Mouse (Mus musculus): ENCODE results near the gene Srrm3. TPM values are rescaled to one million over a fixed set of nuclear protein-coding genes. Genes with fewer than 3 reads are reported as not detected.

Srrm3 gene
- not detected in 2 replicates for polyA plus RNA-seq (2012)

- Histone ChIP-seq H3K27me3 (ENCODE audit: control insufficient read depth) (peaks cover 2% of the 10 kb centered on the region), H3K9me3 (ENCODE audit: control insufficient read depth, low read length) (no peaks in the 10 kb centered on the region; the same call in 1 of the 2 replicates), H3K4me1 (ENCODE audit: control insufficient read depth) (peaks cover 7% of the 10 kb centered on the region), H3K36me3 (ENCODE audit: control insufficient read depth) (no peaks in the 10 kb centered on the region), H3K4me3 (replicated peaks) (no peak within 1 kb of the TSS)
- TF ChIP-seq TAL1 (IDR thresholded peaks at IDR 0.05; ENCODE audit: low read length) = no peak
- no peak for TF ChIP-seq GATA1 (IDR thresholded peaks at IDR 0.05; ENCODE audit: low read length)
Observed at GRCm38 (mm10) chr5:135806555-135807262, at the start of gene Srrm3. Srrm3 (plus strand) TSS chr5:135806890.

- TF ChIP-seq TAL1 (IDR thresholded peaks at IDR 0.05; ENCODE audit: low read length) = no peak
- TF ChIP-seq GATA1 (IDR thresholded peaks at IDR 0.05; ENCODE audit: low read length) = no peak
- Histone ChIP-seq H3K27me3 (ENCODE audit: control insufficient read depth) (no peaks in the 10 kb centered on the region), H3K36me3 (ENCODE audit: control insufficient read depth) (no peaks in the 10 kb centered on the region), H3K4me1 (ENCODE audit: control insufficient read depth) (no peaks in the 10 kb centered on the region), H3K4me3 (replicated peaks) (no peak overlapping the region), H3K9me3 (ENCODE audit: control insufficient read depth, low read length) (no peaks in the 10 kb centered on the region)
Observed at GRCm38 (mm10) chr5:135761881-135762280, 44.8 kb upstream of the Srrm3 start.

GRCm38 (mm10) chr5:135763526-135763925, 43.2 kb upstream of the Srrm3 start:
- H3K9me3 ChIP-seq (ENCODE audit: control insufficient read depth, low read length) = no peaks in the 10 kb centered on the region
- H3K27me3 ChIP-seq (ENCODE audit: control insufficient read depth) = no peaks in the 10 kb centered on the region
- no peaks in the 10 kb centered on the region for H3K4me1 ChIP-seq (ENCODE audit: control insufficient read depth)
- no peak overlapping the region for H3K4me3 ChIP-seq (replicated peaks)
- no peak for TF ChIP-seq GATA1 (IDR thresholded peaks at IDR 0.05; ENCODE audit: low read length)
- TF ChIP-seq TAL1 (IDR thresholded peaks at IDR 0.05; ENCODE audit: low read length) = no peak
- no peaks in the 10 kb centered on the region for H3K36me3 ChIP-seq (ENCODE audit: control insufficient read depth)

GRCm38 (mm10) chr5:135764971-135765370, 41.7 kb upstream of the Srrm3 start:
- Histone ChIP-seq H3K4me3 (replicated peaks) (no peak overlapping the region), H3K27me3 (ENCODE audit: control insufficient read depth) (no peaks in the 10 kb centered on the region), H3K4me1 (ENCODE audit: control insufficient read depth) (no peaks in the 10 kb centered on the region), H3K36me3 (ENCODE audit: control insufficient read depth) (no peaks in the 10 kb centered on the region), H3K9me3 (ENCODE audit: control insufficient read depth, low read length) (no peaks in the 10 kb centered on the region)
- TF ChIP-seq GATA1 (IDR thresholded peaks at IDR 0.05; ENCODE audit: low read length) = no peak
- TF ChIP-seq TAL1 (IDR thresholded peaks at IDR 0.05; ENCODE audit: low read length) = no peak

- Histone ChIP-seq H3K36me3 (ENCODE audit: control insufficient read depth) (no peaks in the 10 kb centered on the region), H3K4me3 (replicated peaks) (no peak overlapping the region), H3K4me1 (ENCODE audit: control insufficient read depth) (peaks cover 9% of the 10 kb centered on the region), H3K27me3 (ENCODE audit: control insufficient read depth) (peaks cover 7% of the 10 kb centered on the region), H3K9me3 (ENCODE audit: control insufficient read depth, low read length) (no peaks in the 10 kb centered on the region)
- TF ChIP-seq TAL1 (IDR thresholded peaks at IDR 0.05; ENCODE audit: low read length) (no peak), GATA1 (IDR thresholded peaks at IDR 0.05; ENCODE audit: low read length) (no peak)
Observed at GRCm38 (mm10) chr5:135772519-135772918, 34.2 kb upstream of the Srrm3 start.

GRCm38 (mm10) chr5:135776546-135776945, 30.1 kb upstream of the Srrm3 start:
- H3K9me3 ChIP-seq (ENCODE audit: control insufficient read depth, low read length) = no peaks in the 10 kb centered on the region
- no peak overlapping the region for H3K4me3 ChIP-seq (replicated peaks)
- peaks cover 40% of the 10 kb centered on the region for H3K4me1 ChIP-seq (ENCODE audit: control insufficient read depth)
- H3K27me3 ChIP-seq (ENCODE audit: control insufficient read depth) = peaks cover 7% of the 10 kb centered on the region
- peaks cover 19% of the 10 kb centered on the region for H3K36me3 ChIP-seq (ENCODE audit: control insufficient read depth)
- TF ChIP-seq GATA1 (IDR thresholded peaks at IDR 0.05; ENCODE audit: low read length) = no peak
- TF ChIP-seq TAL1 (IDR thresholded peaks at IDR 0.05; ENCODE audit: low read length) = no peak

- Histone ChIP-seq H3K4me3 (replicated peaks) (peak within 1 kb of the TSS; percentile 89), H3K36me3 (ENCODE audit: control insufficient read depth) (peaks cover 32% of the 10 kb centered on the region), H3K27me3 (ENCODE audit: control insufficient read depth) (peaks cover 6% of the 10 kb centered on the region), H3K4me1 (ENCODE audit: control insufficient read depth) (peaks cover 47% of the 10 kb centered on the region), H3K9me3 (ENCODE audit: control insufficient read depth, low read length) (no peaks in the 10 kb centered on the region)
- no peak for TF ChIP-seq TAL1 (IDR thresholded peaks at IDR 0.05; ENCODE audit: low read length)
- no peak for TF ChIP-seq GATA1 (IDR thresholded peaks at IDR 0.05; ENCODE audit: low read length)
Observed at GRCm38 (mm10) chr5:135777796-135778470, 28.8 kb upstream of the Srrm3 start, which contains the start of gene Styxl1. Styxl1 (minus strand) TSS chr5:135778385.

- Histone ChIP-seq H3K9me3 (ENCODE audit: control insufficient read depth, low read length) (no peaks in the 10 kb centered on the region), H3K36me3 (ENCODE audit: control insufficient read depth) (peaks cover 40% of the 10 kb centered on the region), H3K4me3 (replicated peaks) (peak within 1 kb of the TSS; percentile 89), H3K27me3 (ENCODE audit: control insufficient read depth) (peaks cover 5% of the 10 kb centered on the region), H3K4me1 (ENCODE audit: control insufficient read depth) (peaks cover 47% of the 10 kb centered on the region)
- no peak for TF ChIP-seq TAL1 (IDR thresholded peaks at IDR 0.05; ENCODE audit: low read length)
- TF ChIP-seq GATA1 (IDR thresholded peaks at IDR 0.05; ENCODE audit: low read length) = 0 out of 2 replicates have a peak, but pooled peaks have one; percentile 26
Observed at GRCm38 (mm10) chr5:135778471-135779445, 27.9 kb upstream of the Srrm3 start, which contains the start of gene Mdh2. Mdh2 (plus strand) TSS chr5:135778480.
